Mouse (Mus musculus) liver, embryonic 15.5 days (tissue): ENCODE results near the gene Fam53a. TPM values are rescaled to one million over a fixed set of nuclear protein-coding genes. Genes with fewer than 3 reads are reported as not detected.

Source experiments
- ATAC-seq: fragments of 200-750 bp; cut with Nextera tagmentation; 2 replicates; pipeline ENCODE4 v1.8.0; 2017; ENCODE audit warnings: moderate number of reproducible peaks, mild to moderate bottlenecking, moderate library complexity; ENCODE audit not compliant: insufficient read depth
- H3K27ac ChIP-seq: fragments of 300-500 bp; sonication (generic); replicated peaks from 2 replicates; pipeline ENCODE4 v1.5.1; 2015; ENCODE audit warnings: mild to moderate bottlenecking, inconsistent platforms
- H3K27me3 ChIP-seq: fragments of 300-500 bp; sonication (generic); 2 replicates; pipeline ENCODE4 v1.6.1; 2015; ENCODE audit warnings: mild to moderate bottlenecking, inconsistent platforms
- H3K36me3 ChIP-seq: fragments of 300-500 bp; sonication (generic); replicated peaks from 2 replicates; pipeline ENCODE4 v1.6.1; 2015; ENCODE audit warnings: moderate library complexity, mild to moderate bottlenecking, inconsistent platforms
- H3K4me1 ChIP-seq: fragments of 300-500 bp; sonication (generic); replicated peaks from 2 replicates; pipeline ENCODE4 v1.6.1; 2015; ENCODE audit warnings: inconsistent platforms
- H3K4me2 ChIP-seq: fragments of 300-500 bp; sonication (generic); 2 replicates; pipeline ENCODE4 v1.6.1; 2015; ENCODE audit warnings: moderate library complexity, mild to moderate bottlenecking, inconsistent platforms
- H3K4me3 ChIP-seq: fragments of 300-500 bp; sonication (generic); replicated peaks from 2 replicates; pipeline ENCODE4 v1.5.1; 2015; ENCODE audit warnings: mild to moderate bottlenecking, inconsistent platforms
- H3K9ac ChIP-seq: fragments of 300-500 bp; sonication (generic); 2 replicates; pipeline ENCODE4 v1.6.1; 2015; ENCODE audit warnings: moderate library complexity, mild to moderate bottlenecking, inconsistent platforms
- H3K9me3 ChIP-seq: fragments of 300-500 bp; sonication (generic); replicated peaks from 2 replicates; pipeline ENCODE4 v1.6.1; 2016; ENCODE audit warnings: inconsistent platforms
- WGBS: fragments of 180-500 bp; shearing (Covaris S2); methylation state at CpG from one replicate; pipeline ENCODE4 v1.1.7; 2015; ENCODE audit warnings: mixed read lengths; ENCODE audit not compliant: insufficient replicate concordance; 5-methylcytosine and 5-hydroxymethylcytosine counted together
- polyA plus RNA-seq: library from polyadenylated mRNA; unstranded; fragments of >200 nt; fragmentation: Nextera tagmentation; extraction: Ambion mirVana; gene quantifications from 2 replicates; pipeline ENCODE4 v1.2.1, GENCODE M21; 2015

Fam53a gene
- polyA plus RNA-seq, 1 experiment from 2014 or later: 18.3 TPM

- no peaks in the 10 kb centered on the region for H3K9me3 ChIP-seq
- H3K36me3 ChIP-seq: no peaks in the 10 kb centered on the region
- no peak overlapping the region for H3K4me2 ChIP-seq
- no peak overlapping the region for H3K27ac ChIP-seq
- H3K27me3 ChIP-seq: no peaks in the 10 kb centered on the region
- no peaks in the 10 kb centered on the region for H3K4me1 ChIP-seq
- H3K9ac ChIP-seq: no peak overlapping the region
- WGBS: 31% methylated on average over 2 of the region's 2 CpGs
- H3K4me3 ChIP-seq: no peak overlapping the region
- ATAC-seq: no peak
Observed at GRCm38 (mm10) chr5:33593620-33594019, 35.8 kb downstream of the Fam53a start.

GRCm38 (mm10) chr5:33589221-33589888, 40.1 kb downstream of the Fam53a start:
- no peaks in the 10 kb centered on the region for H3K4me1 ChIP-seq
- no peak overlapping the region for H3K4me3 ChIP-seq
- H3K9me3 ChIP-seq: no peaks in the 10 kb centered on the region
- ATAC-seq: no peak
- no peaks in the 10 kb centered on the region for H3K36me3 ChIP-seq
- H3K27me3 ChIP-seq: no peaks in the 10 kb centered on the region
- no peak overlapping the region for H3K9ac ChIP-seq
- H3K27ac ChIP-seq: no peak overlapping the region
- 61% methylated on average over 5 of the region's 5 CpGs for WGBS
- no peak overlapping the region for H3K4me2 ChIP-seq

GRCm38 (mm10) chr5:33588066-33588465, 41.4 kb downstream of the Fam53a start:
- Histone ChIP-seq H3K4me2 (no peak overlapping the region), H3K4me3 (no peak overlapping the region), H3K27ac (no peak overlapping the region), H3K4me1 (no peaks in the 10 kb centered on the region), H3K36me3 (no peaks in the 10 kb centered on the region), H3K9ac (no peak overlapping the region), H3K27me3 (no peaks in the 10 kb centered on the region), H3K9me3 (no peaks in the 10 kb centered on the region)
- ATAC-seq: no peak
- 57% methylated on average over 3 of the region's 3 CpGs for WGBS

GRCm38 (mm10) chr5:33587498-33588058, 41.9 kb downstream of the Fam53a start:
- Histone ChIP-seq H3K9me3 (no peaks in the 10 kb centered on the region), H3K27me3 (no peaks in the 10 kb centered on the region), H3K4me1 (no peaks in the 10 kb centered on the region), H3K4me2 (no peak overlapping the region), H3K4me3 (no peak overlapping the region), H3K27ac (no peak overlapping the region), H3K36me3 (no peaks in the 10 kb centered on the region), H3K9ac (no peak overlapping the region)
- WGBS: 67% methylated on average over 18 of the region's 18 CpGs
- ATAC-seq: no peak

GRCm38 (mm10) chr5:33580336-33580735, 49.1 kb downstream of the Fam53a start:
- ATAC-seq: no peak
- Histone ChIP-seq H3K4me3 (no peak overlapping the region), H3K4me2 (no peak overlapping the region), H3K36me3 (no peaks in the 10 kb centered on the region), H3K9me3 (no peaks in the 10 kb centered on the region), H3K27me3 (no peaks in the 10 kb centered on the region), H3K27ac (no peak overlapping the region), H3K9ac (no peak overlapping the region), H3K4me1 (0 out of 2 replicates have a peak, but pooled peaks cover 2% of the 10 kb centered on the region)
- WGBS: 43% methylated on average over 1 of the region's 1 CpGs

- no peak overlapping the region for H3K9ac ChIP-seq
- WGBS: 25% methylated on average over 4 of the region's 4 CpGs
- no peaks in the 10 kb centered on the region for H3K36me3 ChIP-seq
- no peaks in the 10 kb centered on the region for H3K4me1 ChIP-seq
- H3K27ac ChIP-seq: no peak overlapping the region
- H3K9me3 ChIP-seq: no peaks in the 10 kb centered on the region
- no peak overlapping the region for H3K4me2 ChIP-seq
- ATAC-seq: no peak
- no peaks in the 10 kb centered on the region for H3K27me3 ChIP-seq
- H3K4me3 ChIP-seq: no peak overlapping the region
Observed at GRCm38 (mm10) chr5:33574207-33574606, 55.2 kb downstream of the Fam53a start.

GRCm38 (mm10) chr5:33565886-33566285, 63.5 kb downstream of the Fam53a start:
- H3K9me3 ChIP-seq: no peaks in the 10 kb centered on the region
- H3K4me2 ChIP-seq: no peak overlapping the region
- no peak overlapping the region for H3K4me3 ChIP-seq
- WGBS: 42% methylated on average over 4 of the region's 4 CpGs
- no peaks in the 10 kb centered on the region for H3K4me1 ChIP-seq
- no peak overlapping the region for H3K9ac ChIP-seq
- no peaks in the 10 kb centered on the region for H3K27me3 ChIP-seq
- no peak overlapping the region for H3K27ac ChIP-seq
- ATAC-seq: no peak
- H3K36me3 ChIP-seq: no peaks in the 10 kb centered on the region

- Histone ChIP-seq H3K27ac (no peak overlapping the region), H3K9ac (no peak overlapping the region), H3K27me3 (no peaks in the 10 kb centered on the region), H3K4me2 (no peak overlapping the region), H3K9me3 (no peaks in the 10 kb centered on the region), H3K4me1 (no peaks in the 10 kb centered on the region), H3K36me3 (no peaks in the 10 kb centered on the region), H3K4me3 (no peak overlapping the region)
- no peak for ATAC-seq
- 42% methylated on average over 14 of the region's 14 CpGs for WGBS
Observed at GRCm38 (mm10) chr5:33556277-33556995, 73.0 kb downstream of the Fam53a start.

Other genes with a start within 250 kb of the Fam53a start
- not detected in 2 replicates for gene Nkx1-1, start 195.7 kb downstream of the Fam53a start, polyA plus RNA-seq
- 0.08 TPM in 2 replicates for gene Gm9903, start 290 bp upstream of the Fam53a start, polyA plus RNA-seq
- 246 and 270 TPM in 2 replicates for gene Slbp, start 22.9 kb upstream of the Fam53a start, polyA plus RNA-seq
- 134 and 140 TPM in 2 replicates for gene Tacc3, start 28.5 kb upstream of the Fam53a start, polyA plus RNA-seq
- 20.6 and 23.1 TPM in 2 replicates for gene Tmem129, start 28.8 kb upstream of the Fam53a start, polyA plus RNA-seq
- gene Fgfr3, start 92.0 kb upstream of the Fam53a start, polyA plus RNA-seq: 2.7 and 3.0 TPM in 2 replicates
- gene Letm1, start 153.2 kb upstream of the Fam53a start, polyA plus RNA-seq: 18.9 and 21.3 TPM in 2 replicates
- 23.0 and 26.9 TPM in 2 replicates for gene Nsd2, start 191.1 kb upstream of the Fam53a start, polyA plus RNA-seq